Mouse (Mus musculus): ENCODE data around the gene Kirrel3. TPM values are rescaled to one million over a fixed set of nuclear protein-coding genes. Genes with fewer than 3 reads are reported as not detected.

Kirrel3 gene
- total RNA-seq, 2 experiments from 2014 or later, result 77.0 to 80.1 TPM

DNA sequence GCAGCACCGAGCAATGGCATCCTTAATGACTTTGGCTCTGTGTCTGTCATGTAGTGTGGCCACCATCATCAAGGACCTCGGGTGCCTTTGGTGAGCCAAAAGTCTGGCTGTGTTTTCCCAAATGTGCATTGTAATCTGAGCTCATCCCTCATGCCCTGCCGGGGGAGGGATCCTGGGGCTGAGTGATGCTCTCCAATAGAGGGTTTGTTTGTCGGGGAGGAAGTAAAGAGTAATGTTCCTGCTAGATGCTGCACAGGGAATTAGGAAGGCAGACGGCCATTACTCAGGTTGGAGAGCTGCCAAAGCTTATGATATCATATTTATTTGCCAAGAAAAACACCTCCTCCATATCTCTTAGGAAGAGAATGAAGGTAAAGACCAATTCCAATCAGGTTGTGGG lies 401.1 kb downstream of the Kirrel3 start:
- intact Hi-C loops (cut with DNase I), result no loop called here
- no peak for DNase-seq (ENCODE audit: extremely low spot score in 1 of 2, low spot score in 2 of 2)

DNA sequence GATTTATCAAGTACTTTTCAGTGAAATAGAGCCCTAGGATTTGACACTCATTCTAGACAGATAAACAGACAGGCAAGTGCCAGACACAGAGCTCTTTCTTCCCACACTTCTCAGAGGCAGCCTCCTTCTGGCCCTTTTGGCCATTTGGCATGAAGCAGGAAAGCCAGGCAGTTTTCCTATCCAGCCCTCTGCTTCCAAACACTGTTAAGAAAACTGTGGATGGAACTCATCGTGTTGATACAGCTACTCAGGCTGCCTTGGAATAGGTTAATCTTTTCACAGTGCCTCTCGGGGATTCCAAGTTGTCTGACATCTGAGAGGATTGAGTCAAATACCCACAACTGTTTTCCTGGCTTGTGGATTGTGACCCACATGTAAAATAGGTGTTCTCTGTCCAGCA lies 401.5 kb downstream of the Kirrel3 start:
- intact Hi-C loops (cut with DNase I), result no loop called here
- no peak for DNase-seq (ENCODE audit: extremely low spot score in 1 of 2, low spot score in 2 of 2)

DNA sequence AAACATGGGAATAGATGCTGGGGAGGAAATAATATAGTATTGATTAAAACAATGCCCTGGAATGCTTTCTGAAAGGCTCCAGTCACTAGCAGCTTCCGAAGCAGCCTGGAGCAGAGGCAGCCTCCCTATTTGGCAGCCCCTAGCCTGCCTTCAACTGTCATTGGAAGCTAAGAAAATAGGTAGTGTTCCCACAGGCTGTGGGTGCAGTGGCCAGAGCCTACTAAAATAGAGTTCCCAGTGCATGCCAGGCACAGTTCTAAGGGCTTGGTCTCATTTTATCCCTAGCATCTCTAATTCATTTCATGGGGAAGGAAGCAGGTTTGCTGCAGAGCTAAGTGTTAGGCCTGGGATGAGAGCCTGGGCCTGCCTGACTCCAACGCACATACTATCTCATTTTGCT lies 402.6 kb downstream of the Kirrel3 start:
- intact Hi-C loops (cut with DNase I), result no loop called here
- DNase-seq (ENCODE audit: extremely low spot score in 1 of 2, low spot score in 2 of 2), result no peak

DNA sequence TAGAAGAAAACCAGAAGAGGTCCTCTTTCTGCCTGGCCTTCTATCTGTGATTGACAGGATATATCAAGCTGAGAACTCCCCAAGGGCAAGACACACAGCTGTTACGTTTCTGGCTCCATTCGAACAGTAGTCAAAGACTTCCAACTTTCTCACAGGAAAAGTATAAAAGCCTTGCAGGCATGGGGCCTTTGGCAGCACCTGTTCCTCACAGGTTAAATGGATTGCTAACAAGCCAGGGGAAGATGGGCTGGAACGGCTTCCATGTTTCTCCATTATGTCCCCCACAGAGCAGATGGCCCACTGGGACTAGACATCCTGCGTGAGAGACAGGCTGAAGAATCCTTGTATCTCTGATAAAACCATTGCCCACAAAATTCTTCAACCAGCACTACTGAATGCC lies 415.5 kb downstream of the Kirrel3 start:
- intact Hi-C loops (cut with DNase I), result no loop called here
- no peak for DNase-seq (ENCODE audit: extremely low spot score in 1 of 2, low spot score in 2 of 2)

DNA sequence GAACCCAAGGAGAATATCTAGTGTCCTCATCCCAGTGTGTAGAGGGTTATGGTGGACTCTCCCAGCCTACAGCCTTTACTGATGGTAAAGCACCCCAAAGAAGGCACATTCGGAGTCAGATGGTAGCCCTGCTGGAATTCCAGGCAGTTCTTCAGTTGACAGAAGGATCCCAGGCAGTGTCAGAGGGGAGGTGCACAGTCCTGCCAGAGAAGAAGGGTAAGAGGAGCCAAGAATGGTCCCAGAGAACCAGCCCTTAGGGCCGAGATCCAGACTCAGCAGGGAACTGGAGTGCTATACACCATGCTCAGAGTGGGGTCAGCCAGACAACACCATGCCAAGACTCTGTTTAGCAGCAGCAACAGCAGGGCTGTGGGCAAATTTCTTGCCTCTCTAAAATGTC lies 416.2 kb downstream of the Kirrel3 start:
- intact Hi-C loops (cut with DNase I), result no loop called here
- DNase-seq (ENCODE audit: extremely low spot score in 1 of 2, low spot score in 2 of 2), result no peak

DNA sequence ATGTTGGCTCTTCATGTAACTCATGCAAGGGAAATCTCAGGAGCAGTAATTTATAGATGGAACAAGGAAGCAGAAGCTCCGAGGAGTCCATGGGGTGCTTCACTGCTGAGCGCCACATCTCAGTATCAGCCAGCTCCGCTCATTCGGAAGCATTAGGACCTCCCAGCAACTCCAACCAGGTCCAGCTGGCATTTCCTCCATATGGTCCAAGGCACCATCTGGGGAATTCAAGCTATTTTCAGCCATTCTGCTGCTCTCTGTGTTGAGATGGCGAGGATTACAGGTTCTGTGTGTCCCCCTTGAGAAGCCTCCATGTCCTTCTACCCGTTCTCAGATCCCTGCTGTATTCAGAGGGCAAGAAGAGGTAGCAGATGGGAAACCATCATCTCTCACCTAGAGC lies 419.5 kb downstream of the Kirrel3 start:
- no peak for DNase-seq (ENCODE audit: extremely low spot score in 1 of 2, low spot score in 2 of 2)
- intact Hi-C loops (cut with DNase I), result no loop called here

DNA sequence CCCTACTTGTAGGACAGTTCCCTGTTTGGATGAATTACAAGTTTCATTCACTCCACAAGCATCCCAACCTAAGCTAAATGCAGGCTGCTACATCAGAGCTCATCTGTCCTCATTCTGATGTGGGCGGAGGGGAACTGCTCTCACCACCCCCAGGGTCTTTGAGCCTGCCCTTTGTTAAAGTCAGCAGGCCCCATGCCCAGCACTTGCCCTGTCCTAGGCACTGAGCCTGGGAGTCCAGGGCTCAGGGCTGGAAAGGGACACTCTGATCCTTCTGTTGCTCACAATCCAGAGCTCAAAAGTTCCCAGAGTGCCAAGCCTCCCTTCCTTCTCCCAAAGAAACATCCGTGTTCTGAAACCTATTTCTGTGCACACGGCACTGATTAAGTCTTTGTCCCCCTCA lies 422.3 kb downstream of the Kirrel3 start:
- intact Hi-C loops (cut with DNase I), result no loop called here
- no peak for DNase-seq (ENCODE audit: extremely low spot score in 1 of 2, low spot score in 2 of 2)

DNA sequence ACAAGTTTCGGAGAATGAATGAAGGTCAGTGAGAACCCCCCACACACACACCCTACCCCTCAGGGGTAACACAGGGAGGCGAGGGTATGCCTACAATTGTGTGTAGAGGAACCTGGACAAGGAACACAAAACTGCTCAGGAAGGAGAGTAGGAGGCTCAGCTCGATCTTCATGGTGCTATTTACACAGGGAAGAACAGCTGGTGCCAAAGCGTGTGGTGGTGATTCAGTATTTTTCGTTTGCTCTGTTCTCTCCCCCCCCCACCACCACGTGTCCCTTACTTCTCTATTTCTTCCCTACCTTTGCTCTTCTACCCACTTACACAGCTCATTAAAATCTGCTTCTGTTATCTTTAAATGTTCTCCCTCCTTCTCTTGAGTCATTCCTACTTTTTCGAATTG lies 426.1 kb downstream of the Kirrel3 start:
- intact Hi-C loops (cut with DNase I), result no loop called here
- no peak for DNase-seq (ENCODE audit: extremely low spot score in 1 of 2, low spot score in 2 of 2)

DNA sequence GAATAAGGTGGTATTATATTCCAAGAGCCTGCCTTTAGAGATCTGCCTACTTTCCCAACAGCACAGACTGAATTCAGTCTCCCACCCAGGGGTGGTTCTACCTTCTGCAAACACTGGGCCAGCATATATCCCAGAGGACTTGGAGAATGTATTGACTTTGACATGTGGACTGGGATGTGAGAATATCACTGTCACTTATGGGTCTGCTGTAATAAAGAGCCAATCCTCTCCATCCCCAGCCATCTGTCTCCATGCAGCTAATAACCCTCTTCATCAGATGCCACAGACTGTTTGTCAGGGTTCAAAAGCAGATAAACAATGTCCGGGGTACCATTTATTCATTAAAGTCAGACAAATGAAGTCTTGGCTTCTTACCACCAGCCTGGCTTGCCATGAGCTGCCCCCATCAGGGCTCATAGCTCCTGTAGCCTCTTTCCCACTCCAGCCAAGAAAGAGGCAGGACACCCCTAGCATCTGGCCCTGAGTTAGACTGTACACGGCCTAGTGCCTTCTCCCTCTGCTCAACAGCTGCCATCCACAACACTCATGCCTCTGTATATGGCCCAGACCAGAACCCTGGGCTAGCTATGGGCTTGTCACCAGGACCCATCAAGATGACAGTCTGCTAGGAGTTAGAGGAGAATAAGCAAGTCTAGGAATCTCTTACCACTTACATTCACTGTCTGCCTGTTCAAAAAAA lies 426.7 kb downstream of the Kirrel3 start:
- no peak for DNase-seq (ENCODE audit: extremely low spot score in 1 of 2, low spot score in 2 of 2)
- intact Hi-C loops (cut with DNase I), result no loop called here

DNA sequence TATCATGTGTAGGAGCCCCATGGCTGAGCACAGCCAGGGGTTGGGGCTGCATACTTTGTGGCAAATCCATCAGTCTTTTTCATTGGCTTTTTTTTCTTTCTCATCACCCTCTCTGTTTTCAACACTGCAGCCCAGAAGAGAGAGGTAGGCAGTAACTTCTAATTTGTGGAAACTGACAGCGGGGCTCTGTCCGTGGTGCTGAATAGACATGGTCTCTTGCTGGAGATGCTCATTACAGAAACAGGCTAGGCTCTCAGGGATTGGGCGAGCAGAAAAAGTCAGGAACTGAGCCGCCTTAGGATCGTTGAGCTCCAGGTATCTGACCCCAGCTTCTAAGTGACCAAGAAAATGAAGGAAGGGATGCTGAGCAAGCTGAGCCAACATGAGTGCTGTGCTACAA lies 427.3 kb downstream of the Kirrel3 start:
- DNase-seq (ENCODE audit: extremely low spot score in 1 of 2, low spot score in 2 of 2), result no peak
- intact Hi-C loops (cut with DNase I), result no loop called here

DNA sequence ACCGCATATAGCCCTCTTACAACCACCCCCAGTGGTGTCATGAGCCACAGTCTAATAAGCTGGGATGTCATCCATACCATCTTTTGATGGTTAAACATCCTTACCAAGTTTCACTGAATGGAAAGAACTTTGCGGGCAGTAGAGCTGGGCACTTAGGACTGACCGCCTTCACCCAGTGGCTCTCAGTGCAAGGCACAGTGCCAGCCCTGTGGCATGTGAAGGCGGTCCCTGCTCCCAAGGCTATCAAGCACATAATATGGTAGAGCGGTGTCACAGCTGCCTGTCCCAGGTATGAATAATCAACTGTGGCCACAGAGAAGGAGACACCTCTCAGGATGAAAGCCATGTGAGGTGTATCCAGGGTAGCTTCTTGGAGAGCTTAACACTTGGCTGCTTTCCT lies 433.3 kb downstream of the Kirrel3 start:
- intact Hi-C loops (cut with DNase I), result no loop called here
- no peak for DNase-seq (ENCODE audit: extremely low spot score in 1 of 2, low spot score in 2 of 2)

DNA sequence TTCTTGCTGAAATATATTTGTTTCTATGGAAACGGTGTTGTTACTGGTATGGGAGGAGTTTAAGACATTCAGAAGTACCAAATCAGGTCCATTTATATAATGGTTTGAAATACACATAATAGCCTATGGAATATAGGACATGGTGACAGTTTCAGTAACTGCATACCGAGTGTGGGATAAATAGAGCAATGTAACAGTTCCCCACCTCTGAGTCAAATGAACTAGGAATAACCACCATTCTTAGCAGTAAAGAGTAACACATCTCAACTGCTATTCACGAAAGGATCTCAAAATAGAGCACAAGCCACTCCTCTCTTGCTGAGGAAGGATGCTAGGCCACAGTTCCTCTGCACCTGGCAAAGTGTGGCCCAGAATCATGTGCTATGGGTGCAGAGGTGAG lies 434.4 kb downstream of the Kirrel3 start:
- intact Hi-C loops (cut with DNase I), result no loop called here
- DNase-seq (ENCODE audit: extremely low spot score in 1 of 2, low spot score in 2 of 2), result peak in 1 of 2 experiments; percentile 9

DNA sequence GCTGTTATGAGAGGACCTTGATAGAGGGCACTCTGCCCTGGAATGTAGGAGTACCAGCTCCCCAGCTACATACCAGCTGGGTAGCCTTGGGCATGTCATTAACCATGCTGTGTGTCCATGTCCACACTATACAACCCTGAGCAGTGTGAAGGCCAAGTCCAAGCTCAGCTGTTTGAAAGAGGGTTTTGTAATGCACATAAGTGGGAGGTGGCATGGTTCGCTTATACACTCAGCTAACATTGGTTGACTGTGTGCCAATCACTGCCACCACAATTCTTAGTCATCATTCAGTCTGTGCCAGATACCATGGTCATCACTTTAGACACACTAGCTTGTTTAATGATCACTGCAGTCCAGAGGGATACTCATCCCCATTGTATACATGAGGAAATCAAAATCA lies 436.2 kb downstream of the Kirrel3 start:
- DNase-seq (ENCODE audit: extremely low spot score in 1 of 2, low spot score in 2 of 2), result no peak
- intact Hi-C loops (cut with DNase I), result no loop called here

DNA sequence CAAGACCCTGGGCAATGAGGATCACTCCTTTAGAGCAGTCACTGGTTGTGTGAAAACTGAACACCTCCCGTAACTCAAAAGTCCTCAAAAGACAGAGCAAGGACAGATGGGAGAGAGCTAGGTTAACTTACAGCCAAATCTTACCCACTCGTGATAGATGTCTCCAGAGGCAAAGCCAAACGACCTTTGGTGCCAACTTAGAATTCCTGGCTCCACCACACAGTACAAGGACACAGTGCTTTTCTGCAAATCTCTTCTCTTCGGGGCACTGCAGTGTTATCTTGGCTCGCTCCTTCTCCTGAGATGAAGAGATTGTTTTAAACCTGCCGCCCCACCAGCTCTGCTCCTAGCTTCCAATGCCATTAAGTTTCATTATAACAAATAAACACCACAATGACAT lies 437.0 kb downstream of the Kirrel3 start:
- no peak for DNase-seq (ENCODE audit: extremely low spot score in 1 of 2, low spot score in 2 of 2)
- intact Hi-C loops (cut with DNase I), result no loop called here

DNA sequence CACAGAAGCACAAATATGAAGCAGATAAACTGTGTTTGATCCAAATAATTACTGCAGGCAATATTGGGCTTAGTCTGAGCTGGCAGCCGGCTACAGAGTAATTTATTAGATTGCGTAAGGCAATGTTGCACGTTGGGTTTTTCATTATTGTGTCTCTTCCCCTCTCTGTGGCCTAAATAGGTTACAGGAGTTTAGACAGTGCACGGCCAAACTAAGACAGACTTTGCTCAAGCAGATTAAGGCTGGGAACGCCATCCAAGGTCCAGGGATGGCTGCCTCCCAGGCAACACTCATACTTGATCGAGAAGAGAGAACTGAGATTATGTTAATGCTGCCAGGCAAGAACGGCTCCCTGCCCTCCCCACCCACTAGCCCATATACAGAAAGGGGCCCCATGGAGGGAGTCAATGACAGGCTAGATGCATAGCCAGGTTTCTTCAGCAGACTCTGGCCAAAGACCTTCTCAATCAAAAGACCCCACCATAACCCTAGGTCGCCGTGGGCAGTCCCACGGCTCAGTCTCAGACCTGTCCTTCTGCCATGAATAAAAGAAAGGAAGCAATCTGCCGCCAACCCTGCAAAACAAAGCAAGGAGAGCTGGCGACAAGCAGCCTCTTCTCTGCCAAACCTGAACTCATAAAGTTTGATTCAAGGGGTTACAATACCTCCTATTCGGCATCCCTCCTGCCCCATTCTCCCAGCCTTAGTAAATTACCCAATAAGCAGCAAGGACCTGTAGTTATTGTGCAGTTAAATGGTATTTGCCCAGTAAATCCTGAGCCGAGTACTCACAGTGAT lies 437.6 kb downstream of the Kirrel3 start:
- DNase-seq (ENCODE audit: extremely low spot score in 1 of 2, low spot score in 2 of 2), result no peak
- intact Hi-C loops (cut with DNase I), result no loop called here

DNA sequence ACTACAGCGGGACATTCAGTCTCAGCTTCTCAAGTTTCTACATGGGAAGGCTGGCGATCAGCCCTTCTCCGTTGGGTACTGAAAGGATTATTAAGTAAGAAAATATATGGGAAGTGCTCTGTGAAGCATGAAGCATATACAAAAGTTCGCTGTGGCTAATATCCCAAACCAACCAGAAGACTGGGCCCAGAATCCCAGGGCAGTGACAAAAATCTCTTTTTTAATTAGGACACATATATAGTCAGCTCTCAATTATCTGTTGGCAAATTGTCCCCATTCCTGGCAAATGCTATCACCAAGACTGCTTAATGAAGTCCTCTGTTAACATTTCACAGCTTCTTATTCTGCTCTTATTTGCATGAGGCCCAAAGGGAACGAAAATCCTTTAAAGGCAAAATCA lies 439.9 kb downstream of the Kirrel3 start:
- DNase-seq (ENCODE audit: extremely low spot score in 1 of 2, low spot score in 2 of 2), result no peak
- intact Hi-C loops (cut with DNase I), result no loop called here

DNA sequence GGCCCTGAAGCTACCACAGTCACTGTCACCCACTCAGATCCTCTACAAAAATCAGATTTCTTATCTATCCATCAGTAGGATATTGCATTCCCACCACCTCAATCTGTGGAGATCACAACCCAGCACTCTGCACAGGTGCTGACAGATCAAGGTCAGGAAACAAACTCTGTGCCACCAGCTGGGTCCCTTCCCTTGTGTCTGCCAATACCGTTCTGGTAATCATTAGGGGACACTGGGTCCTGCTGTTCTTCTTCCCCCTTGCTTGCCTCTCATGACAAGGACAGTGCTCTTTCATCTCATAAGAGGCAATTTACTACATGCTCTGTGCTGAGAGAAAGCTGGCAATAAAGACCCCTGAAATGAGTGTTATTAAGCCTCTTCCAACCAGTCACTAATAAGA lies 444.7 kb downstream of the Kirrel3 start:
- no peak for DNase-seq (ENCODE audit: extremely low spot score in 1 of 2, low spot score in 2 of 2)
- intact Hi-C loops (cut with DNase I), result no loop called here

DNA sequence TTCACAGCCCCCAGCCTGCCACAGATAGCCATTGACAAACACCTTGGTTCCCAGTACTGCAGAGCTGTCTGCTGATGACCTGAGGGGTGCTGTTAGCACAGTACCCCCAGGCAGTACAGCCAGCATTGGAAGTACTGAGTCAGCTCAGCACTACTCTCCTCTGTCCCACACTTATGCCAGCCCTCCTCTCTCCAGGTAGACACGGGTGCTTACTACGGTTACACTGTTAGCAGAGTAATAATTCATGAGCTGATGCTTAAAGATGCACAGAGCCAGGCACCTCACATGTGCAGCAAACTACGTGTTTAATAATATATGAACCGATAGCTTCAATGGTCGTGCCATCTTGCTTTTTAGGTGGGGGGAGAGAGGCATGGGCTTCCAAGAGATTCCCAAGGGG lies 452.4 kb downstream of the Kirrel3 start:
- no peak for DNase-seq (ENCODE audit: extremely low spot score in 1 of 2, low spot score in 2 of 2)
- intact Hi-C loops (cut with DNase I), result no loop called here

DNA sequence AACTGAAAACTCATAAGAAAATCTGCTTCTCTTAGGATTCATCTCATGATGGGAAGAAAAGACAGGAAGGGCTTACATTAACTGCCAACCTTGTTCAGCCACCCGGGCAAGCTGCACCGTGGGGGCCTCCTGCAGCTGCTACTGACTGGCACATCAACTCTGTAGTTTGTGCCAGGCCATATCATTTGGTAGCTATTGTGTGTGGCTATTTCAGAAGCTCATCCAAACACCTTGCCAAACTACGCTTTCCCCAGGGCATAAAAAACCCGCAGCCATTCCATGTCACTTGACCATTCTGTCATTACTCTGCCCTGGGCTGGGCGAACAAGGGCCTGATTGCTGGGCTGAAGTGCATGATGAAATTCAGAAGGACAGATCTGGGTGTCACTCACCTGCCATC lies 453.9 kb downstream of the Kirrel3 start:
- DNase-seq (ENCODE audit: extremely low spot score in 1 of 2, low spot score in 2 of 2), result no peak
- intact Hi-C loops (cut with DNase I), result no loop called here

DNA sequence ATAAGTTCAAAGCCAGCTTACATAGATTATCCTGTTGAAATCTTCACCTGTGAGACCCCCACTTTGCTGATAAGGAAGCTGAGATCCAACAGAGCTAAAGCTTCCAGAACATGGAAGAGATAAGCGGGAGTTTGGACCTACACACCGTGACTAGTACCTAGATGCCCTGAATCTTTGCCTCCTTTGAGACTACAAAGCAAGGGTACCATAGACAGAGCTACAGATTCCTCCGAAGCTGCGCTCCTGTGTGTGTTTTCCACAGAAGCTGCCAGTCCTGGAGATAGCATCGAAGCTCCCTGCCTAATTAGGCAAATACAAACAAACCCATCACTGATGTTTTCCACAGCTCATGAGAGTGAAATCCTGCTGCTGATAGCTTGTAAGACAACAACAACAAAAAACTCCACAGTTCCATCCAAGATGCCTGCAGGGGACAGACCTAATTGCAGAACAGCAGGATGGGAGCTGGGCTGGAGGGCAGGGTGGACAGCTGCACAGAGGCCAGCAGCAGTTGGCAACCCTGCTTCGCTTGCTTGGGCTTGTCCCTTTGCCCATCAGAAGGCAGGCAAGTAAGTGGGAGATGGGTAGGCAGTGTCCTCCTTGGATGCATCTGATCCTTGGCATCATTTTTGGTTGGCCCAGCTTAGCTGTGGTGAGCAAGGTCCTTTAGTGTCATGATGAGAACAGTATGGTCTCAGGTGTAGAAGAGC lies 456.6 kb downstream of the Kirrel3 start:
- intact Hi-C loops (cut with DNase I), result no loop called here

More for the DNA sequence above, 456.6 kb downstream of the Kirrel3 start:
- no peak for DNase-seq (ENCODE audit: extremely low spot score in 1 of 2, low spot score in 2 of 2)

All from left cerebral cortex, postnatal 10 days (tissue).